Mouse (Mus musculus) stomach, embryonic 14.5 days (tissue): Measurements from ENCODE around the gene Pkig. TPM values are rescaled to one million over a fixed set of nuclear protein-coding genes. Genes with fewer than 3 reads are reported as not detected.
A peak's percentile ranks its signal among the peaks of the same experiment; 100 is the strongest.

Experiments
- ATAC-seq: fragments of 200-750 bp; cut with Nextera tagmentation; 2 replicates; pipeline ENCODE4 v1.8.0; 2017; ENCODE audit warnings: low read depth, moderate TSS enrichment; ENCODE audit not compliant: insufficient number of reproducible peaks, insufficient read depth, low FRiP score
- H3K27ac ChIP-seq: fragments of 300-500 bp; sonication (generic); 2 replicates; pipeline ENCODE4 v1.5.1; 2014; ENCODE audit warnings: mild to moderate bottlenecking, low read length, moderate library complexity, mixed read lengths
- H3K27me3 ChIP-seq: fragments of 300-500 bp; sonication (generic); 2 replicates; pipeline ENCODE4 v1.6.1; 2014; ENCODE audit warnings: low read length, control low read depth, mixed read lengths; ENCODE audit not compliant: control insufficient read depth, insufficient read depth
- H3K36me3 ChIP-seq: fragments of 300-500 bp; sonication (generic); 2 replicates; pipeline ENCODE4 v1.6.1; 2014; ENCODE audit warnings: mild to moderate bottlenecking, control low read depth, low read length, moderate library complexity, mixed read lengths; ENCODE audit not compliant: control insufficient read depth, insufficient read depth
- H3K4me1 ChIP-seq: fragments of 300-500 bp; sonication (generic); 2 replicates; pipeline ENCODE4 v1.6.1; 2014; ENCODE audit warnings: low read length, control low read depth, mixed read lengths; ENCODE audit not compliant: control insufficient read depth, insufficient read depth
- H3K4me2 ChIP-seq: fragments of 300-500 bp; sonication (generic); replicated peaks from 2 replicates; pipeline ENCODE4 v1.6.1; 2014; ENCODE audit warnings: low read depth, low read length, control low read depth
- H3K4me3 ChIP-seq: fragments of 300-500 bp; sonication (generic); 2 replicates; pipeline ENCODE4 v1.5.1; 2014; ENCODE audit warnings: low read depth, low read length, control low read depth
- H3K9ac ChIP-seq: fragments of 300-500 bp; sonication (generic); replicated peaks from 2 replicates; pipeline ENCODE4 v1.6.1; 2014; ENCODE audit warnings: low read depth, mild to moderate bottlenecking, control low read depth, low read length, moderate library complexity, mixed read lengths
- H3K9me3 ChIP-seq: fragments of 300-500 bp; sonication (generic); 2 replicates; pipeline ENCODE4 v1.6.1; 2016; ENCODE audit warnings: low read depth, low read length, control low read depth; ENCODE audit not compliant: control insufficient read depth
- WGBS: fragments of 180-500 bp; shearing (Covaris S2); extraction: QIAGEN DNeasy Blood & Tissue Kit; methylation state at CpG from one replicate; pipeline ENCODE4 v1.1.7; 2014; 5-methylcytosine and 5-hydroxymethylcytosine counted together
- polyA plus RNA-seq: library from polyadenylated mRNA; unstranded; fragments of >200 nt; fragmentation: Nextera tagmentation; extraction: Ambion mirVana; gene quantifications from 2 replicates; pipeline ENCODE4 v1.2.1, GENCODE M21; 2014

Pkig gene
- polyA plus RNA-seq, 1 experiment from 2014 or later: 105 TPM

- Histone ChIP-seq H3K27me3 (no peaks in the 10 kb centered on the region), H3K9ac (no peak overlapping the region), H3K4me2 (no peak overlapping the region), H3K27ac (no peak overlapping the region), H3K4me1 (peaks cover 7% of the 10 kb centered on the region; the same call in 1 of the 2 replicates), H3K4me3 (no peak overlapping the region), H3K36me3 (no peaks in the 10 kb centered on the region), H3K9me3 (no peaks in the 10 kb centered on the region)
- ATAC-seq: no peak
- WGBS: 68% methylated on average over 2 of the region's 2 CpGs
These were observed 4.6 kb downstream of the Pkig start for GRCm38 (mm10) chr2:163662698-163663221.

DNA sequence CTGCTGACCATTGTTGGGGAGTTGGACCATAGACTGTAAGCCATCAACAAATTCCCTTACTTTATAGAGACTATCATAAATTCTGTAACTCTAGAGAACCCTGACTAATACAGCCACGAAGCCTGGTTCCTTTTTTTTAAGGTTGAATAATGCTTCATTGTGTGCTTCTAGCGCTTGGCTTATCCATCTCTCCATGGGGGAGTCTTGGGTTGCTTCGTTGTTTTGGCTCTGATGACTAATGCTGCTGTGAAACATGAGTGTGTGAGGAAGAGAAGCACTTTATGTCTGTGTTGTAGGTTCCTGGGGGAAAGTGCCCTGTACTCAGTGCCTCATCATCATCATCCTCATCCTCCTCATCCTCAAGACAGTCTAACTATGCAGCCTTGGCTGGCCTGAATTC lies 5.7 kb downstream of the Pkig start:
- WGBS: 68% methylated on average over 3 of the region's 3 CpGs
- H3K4me2 ChIP-seq: no peak overlapping the region

GRCm38 (mm10) chr2:163667045-163667444 lies 8.9 kb downstream of the Pkig start:
- Histone ChIP-seq H3K27ac (no peak overlapping the region), H3K4me2 (no peak overlapping the region), H3K9ac (no peak overlapping the region), H3K4me1 (no peaks in the 10 kb centered on the region), H3K27me3 (no peaks in the 10 kb centered on the region), H3K36me3 (no peaks in the 10 kb centered on the region), H3K9me3 (no peaks in the 10 kb centered on the region), H3K4me3 (no peak overlapping the region)
- no peak for ATAC-seq
- WGBS: 100% methylated on average over 1 of the region's 1 CpGs

More for the DNA sequence above, 5.7 kb downstream of the Pkig start:
- H3K27me3 ChIP-seq: no peaks in the 10 kb centered on the region
- no peak overlapping the region for H3K27ac ChIP-seq
- H3K9me3 ChIP-seq: no peaks in the 10 kb centered on the region
- no peak overlapping the region for H3K9ac ChIP-seq
- H3K36me3 ChIP-seq: no peaks in the 10 kb centered on the region
- peaks cover 7% of the 10 kb centered on the region; the same call in 1 of the 2 replicates for H3K4me1 ChIP-seq
- ATAC-seq: no peak
- no peak overlapping the region for H3K4me3 ChIP-seq

GRCm38 (mm10) chr2:163670872-163671594 lies 12.8 kb downstream of the Pkig start:
- H3K27ac ChIP-seq: peak overlapping the region; percentile 35; the same call in 1 of the 2 replicates

DNA sequence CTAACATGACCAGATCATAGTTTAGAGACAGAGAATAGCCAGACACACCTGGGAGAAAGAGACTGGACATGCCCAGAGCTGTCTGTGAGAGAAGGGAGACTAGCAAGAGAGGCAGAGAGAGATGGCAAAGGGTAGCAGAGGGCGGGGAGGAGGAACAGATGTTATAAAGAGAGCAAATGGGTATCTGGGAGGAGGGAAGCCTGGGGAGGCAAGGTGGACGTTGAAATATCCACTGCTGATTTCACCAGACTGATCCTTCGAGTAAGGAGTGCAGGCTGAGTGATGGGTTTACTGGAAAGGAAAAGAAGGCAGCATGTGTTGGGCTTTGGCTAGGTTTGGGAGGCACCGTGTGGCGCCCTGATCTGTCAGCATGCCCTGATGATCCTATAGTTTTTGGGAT lies 16.2 kb downstream of the Pkig start:
- ATAC-seq: no peak
- H3K27ac ChIP-seq: peak overlapping the region; percentile 84; the same call in 1 of the 2 replicates
- H3K4me3 ChIP-seq: no peak overlapping the region
- peak overlapping the region; percentile 16; the same call in 1 of the 2 replicates for H3K4me2 ChIP-seq
- no peak overlapping the region for H3K9ac ChIP-seq
- H3K4me1 ChIP-seq: peaks cover 32% of the 10 kb centered on the region
- H3K36me3 ChIP-seq: no peaks in the 10 kb centered on the region
- H3K9me3 ChIP-seq: no peaks in the 10 kb centered on the region
- H3K27me3 ChIP-seq: no peaks in the 10 kb centered on the region
- 56% methylated on average over 5 of the region's 5 CpGs for WGBS

More at GRCm38 (mm10) chr2:163670872-163671594, 12.8 kb downstream of the Pkig start:
- Histone ChIP-seq H3K9me3 (no peaks in the 10 kb centered on the region), H3K4me1 (peaks cover 23% of the 10 kb centered on the region), H3K36me3 (no peaks in the 10 kb centered on the region), H3K4me3 (no peak overlapping the region), H3K27me3 (no peaks in the 10 kb centered on the region), H3K9ac (no peak overlapping the region), H3K4me2 (no peak overlapping the region)
- no peak for ATAC-seq
- 62% methylated on average over 11 of the region's 11 CpGs for WGBS

DNA sequence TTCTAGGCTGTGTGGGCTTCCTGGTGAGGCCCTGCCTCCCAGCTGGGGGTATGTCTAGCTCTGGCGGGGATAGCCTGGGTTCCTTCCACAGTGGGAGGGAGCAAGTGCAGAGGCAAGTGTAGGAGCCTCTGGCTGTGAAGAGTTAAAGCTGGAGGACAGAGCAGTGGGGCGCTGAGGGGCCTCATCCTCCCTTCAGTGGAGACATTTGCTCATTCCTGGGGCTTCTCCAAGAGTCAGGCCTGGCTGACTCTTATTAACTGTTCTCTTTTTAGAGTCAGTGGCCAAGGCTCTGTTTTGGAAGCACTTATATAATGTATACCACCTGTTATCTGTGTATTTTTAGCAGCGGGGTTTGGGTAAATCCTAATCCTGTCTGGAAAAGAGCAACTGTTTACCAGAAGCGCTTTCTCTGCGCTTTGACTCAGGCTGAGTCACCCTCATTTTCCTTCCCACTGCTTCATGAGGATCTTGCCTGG lies 17.0 kb downstream of the Pkig start:
- H3K4me2 ChIP-seq: peak overlapping the region; percentile 16; the same call in 1 of the 2 replicates
- H3K27me3 ChIP-seq: no peaks in the 10 kb centered on the region
- no peak overlapping the region for H3K4me3 ChIP-seq
- no peaks in the 10 kb centered on the region for H3K36me3 ChIP-seq
- H3K27ac ChIP-seq: peak overlapping the region; percentile 84
- ATAC-seq: peak; percentile 84
- 23% methylated on average over 5 of the region's 5 CpGs for WGBS
- H3K9ac ChIP-seq: no peak overlapping the region
- H3K4me1 ChIP-seq: peaks cover 32% of the 10 kb centered on the region
- no peaks in the 10 kb centered on the region for H3K9me3 ChIP-seq

DNA sequence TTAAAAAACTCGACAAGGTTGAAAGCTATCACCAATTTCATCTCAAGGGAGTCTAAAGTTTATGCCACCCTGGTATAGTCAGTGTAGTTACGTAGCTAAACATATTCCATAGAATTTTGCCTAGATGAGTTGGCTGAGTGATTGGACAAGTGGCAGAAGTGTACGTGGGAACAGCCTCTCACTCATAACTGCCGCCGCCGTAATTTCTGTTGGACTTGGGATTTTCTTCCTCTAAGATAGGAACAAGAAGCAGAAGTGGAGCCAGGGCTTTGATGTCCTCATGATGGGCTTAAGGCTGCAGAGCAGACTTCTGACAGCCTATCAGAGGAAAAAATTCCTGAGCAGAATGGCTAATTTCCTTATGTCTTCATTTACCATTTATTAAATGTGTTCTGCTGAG lies 17.5 kb downstream of the Pkig start:
- no peak for ATAC-seq
- Histone ChIP-seq H3K27me3 (no peaks in the 10 kb centered on the region), H3K9ac (no peak overlapping the region), H3K4me2 (peak overlapping the region; percentile 8; the same call in 1 of the 2 replicates), H3K36me3 (no peaks in the 10 kb centered on the region), H3K4me1 (peaks cover 32% of the 10 kb centered on the region), H3K27ac (peak overlapping the region; percentile 84), H3K9me3 (no peaks in the 10 kb centered on the region), H3K4me3 (no peak overlapping the region)
- whole genome bisulfite sequencing: 29% methylated on average over 6 of the region's 6 CpGs

DNA sequence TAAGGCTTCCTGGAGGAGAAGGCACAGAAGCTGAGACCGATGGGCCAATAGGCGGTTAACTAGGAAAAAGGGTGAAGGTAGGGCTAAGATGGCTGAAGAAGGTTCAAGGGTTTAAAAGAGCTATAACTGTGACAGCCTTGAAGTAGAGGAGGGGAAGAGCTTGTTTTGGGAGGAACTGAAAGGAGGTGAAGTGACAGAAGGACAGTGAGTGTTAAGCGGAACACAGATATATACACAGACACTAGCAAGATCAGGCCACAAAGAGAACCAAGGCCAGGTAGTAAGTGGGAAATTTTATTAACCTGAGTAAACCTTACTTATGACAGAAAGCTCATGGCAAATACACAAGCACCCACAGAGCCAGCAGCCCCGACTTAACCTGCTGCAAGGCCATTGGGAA lies 18.1 kb downstream of the Pkig start:
- Histone ChIP-seq H3K27ac (peak overlapping the region; percentile 84), H3K9ac (no peak overlapping the region), H3K36me3 (no peaks in the 10 kb centered on the region), H3K9me3 (no peaks in the 10 kb centered on the region), H3K4me1 (peaks cover 32% of the 10 kb centered on the region), H3K4me2 (no peak overlapping the region), H3K27me3 (no peaks in the 10 kb centered on the region), H3K4me3 (no peak overlapping the region)
- 86% methylated on average over 4 of the region's 4 CpGs for WGBS
- ATAC-seq: no peak
